In genomic region chr16:92591783-92592182, GRCm38 (mm10) we compare ENCODE assay signal across 22 mouse cellular contexts.
DNase-seq lines count a peak whose midpoint lies in the region; ATAC-seq and TF ChIP-seq lines count a peak whose summit lies in the region.
"Had no signal": no experiment of that assay in that cellular context is flagged by ENCODE, and none has a peak within 500 bp of the region (broad histone marks: within the 10 kb centered on the region; RNA-seq: fewer than 3 reads in every experiment).

No protein-coding gene starts in this region.

- no peak for TF ChIP-seq POLR2A in myocyte (IDR thresholded peaks at IDR 0.05; ENCODE audit: insufficient read length, low read depth)

- DNase-seq in lung, embryonic 14.5 days: no peak
- no peak for DNase-seq in lung, postnatal 25 days (ENCODE audit: low spot score)
- no peak for DNase-seq in heart, adult 11 months
- DNase-seq in midbrain, postnatal 0 days (ENCODE audit: low spot score): no peak
- DNase-seq: adrenal gland, adult 8-10 months; adrenal gland, postnatal 14 days; adrenal gland, postnatal 36 days; B cell, adult 2 months; cerebellum, adult 11-12 months; cerebellum, adult 2 months; cerebellum, adult 9-10 months; cerebellum, postnatal 10 days; cerebellum, postnatal 25 days; forebrain, postnatal 0 days had no signal

- no peaks in the 10 kb centered on the region for H3K79me2 ChIP-seq in C2C12 (ENCODE audit: control insufficient read depth, insufficient read depth)
- no peaks in the 10 kb centered on the region for H3K79me2 ChIP-seq in myocyte (ENCODE audit: control insufficient read depth, insufficient read depth)

- no peaks in the 10 kb centered on the region for H3K79me3 ChIP-seq in C2C12 (ENCODE audit: low read depth)

- H3K9ac ChIP-seq in lung, embryonic 14.5 days: no peak overlapping the region
- no peak overlapping the region for H3K9ac ChIP-seq in midbrain, postnatal 0 days (replicated peaks; ENCODE audit: low read length, poor library complexity, severe bottlenecking)
- no peak overlapping the region for H3K9ac ChIP-seq in heart, embryonic 11.5 days (ENCODE audit: low read depth, low read length)
- H3K9ac ChIP-seq: embryonic facial prominence, embryonic 12.5 days; forebrain, embryonic 13.5 days; forebrain, embryonic 15.5 days; forebrain, postnatal 0 days had no signal

- no peaks in the 10 kb centered on the region for H3K27me3 ChIP-seq in lung, embryonic 14.5 days (ENCODE audit: insufficient read depth, low read length)
- H3K27me3 ChIP-seq in C2C12 (ENCODE audit: control insufficient read depth, insufficient read depth, insufficient read length) (no peaks in the 10 kb centered on the region), myocyte (ENCODE audit: control insufficient read depth, insufficient read depth, insufficient read length) (no peaks in the 10 kb centered on the region)
- no peaks in the 10 kb centered on the region for H3K27me3 ChIP-seq in midbrain, postnatal 0 days (ENCODE audit: insufficient read depth, low read length)
- no peaks in the 10 kb centered on the region; the same call in 1 of the 2 replicates for H3K27me3 ChIP-seq in heart, embryonic 11.5 days (ENCODE audit: control insufficient read depth, insufficient read depth, low read length)
- H3K27me3 ChIP-seq: forebrain, embryonic 15.5 days had no signal

- no peaks in the 10 kb centered on the region for H3K9me3 ChIP-seq in lung, embryonic 14.5 days (ENCODE audit: low read depth, low read length)
- H3K9me3 ChIP-seq in midbrain, postnatal 0 days (ENCODE audit: low read length): no peaks in the 10 kb centered on the region
- H3K9me3 ChIP-seq in heart, embryonic 11.5 days (replicated peaks; ENCODE audit: control insufficient read depth, low read length): no peaks in the 10 kb centered on the region
- H3K9me3 ChIP-seq: embryonic facial prominence, embryonic 10.5 days; embryonic facial prominence, embryonic 12.5 days; forebrain, embryonic 13.5 days; forebrain, embryonic 15.5 days had no signal

- no peak overlapping the region for H3K4me3 ChIP-seq in lung, embryonic 14.5 days (ENCODE audit: low read depth, low read length)
- H3K4me3 ChIP-seq in C2C12 (ENCODE audit: insufficient read depth, poor library complexity, severe bottlenecking) (no peak overlapping the region), myocyte (no peak overlapping the region)
- no peak overlapping the region for H3K4me3 ChIP-seq in midbrain, postnatal 0 days (ENCODE audit: low read depth, low read length)
- no peak overlapping the region for H3K4me3 ChIP-seq in heart, embryonic 11.5 days (ENCODE audit: low read depth, low read length)
- H3K4me3 ChIP-seq: embryonic facial prominence, embryonic 10.5 days; embryonic facial prominence, embryonic 12.5 days; forebrain, embryonic 13.5 days; forebrain, embryonic 15.5 days had no signal

- ATAC-seq in lung, embryonic 14.5 days (ENCODE audit: insufficient read depth): no peak
- peak; percentile 58 for ATAC-seq in granulocyte monocyte progenitor cell, adult 5-6 weeks (replicated peaks; ENCODE audit: poor library complexity, severe bottlenecking)
- ATAC-seq in midbrain, postnatal 0 days (ENCODE audit: low FRiP score): no peak
- ATAC-seq in heart, embryonic 11.5 days (replicated peaks; ENCODE audit: insufficient number of reproducible peaks, low FRiP score, low TSS enrichment): no peak
- ATAC-seq: forebrain, embryonic 13.5 days; forebrain, embryonic 15.5 days; forebrain, postnatal 0 days had no signal

- 0 out of 2 replicates have a peak overlapping the region, but pooled peaks have one; percentile 28 for H3K27ac ChIP-seq in lung, embryonic 14.5 days (ENCODE audit: low read depth)
- no peak overlapping the region for H3K27ac ChIP-seq in midbrain, postnatal 0 days (ENCODE audit: low read depth, low read length)
- no peak overlapping the region for H3K27ac ChIP-seq in heart, embryonic 11.5 days (ENCODE audit: low read depth, low read length)
- H3K27ac ChIP-seq: embryonic facial prominence, embryonic 10.5 days; embryonic facial prominence, embryonic 12.5 days; forebrain, embryonic 13.5 days; forebrain, embryonic 15.5 days had no signal

- no peak overlapping the region for H3K4me2 ChIP-seq in lung, embryonic 14.5 days
- no peak overlapping the region for H3K4me2 ChIP-seq in myocyte (ENCODE audit: low read depth)
- H3K4me2 ChIP-seq in midbrain, postnatal 0 days (ENCODE audit: low read depth, low read length, poor library complexity, severe bottlenecking): no peak overlapping the region
- no peak overlapping the region for H3K4me2 ChIP-seq in heart, embryonic 11.5 days
- H3K4me2 ChIP-seq: embryonic facial prominence, embryonic 12.5 days; forebrain, embryonic 13.5 days; forebrain, embryonic 15.5 days had no signal

- H3K36me3 ChIP-seq in lung, embryonic 14.5 days (ENCODE audit: insufficient read depth): no peaks in the 10 kb centered on the region
- H3K36me3 ChIP-seq in C2C12 (ENCODE audit: control insufficient read depth, insufficient read depth): no peaks in the 10 kb centered on the region
- no peaks in the 10 kb centered on the region for H3K36me3 ChIP-seq in myocyte (ENCODE audit: control insufficient read depth, insufficient read depth)
- no peaks in the 10 kb centered on the region for H3K36me3 ChIP-seq in midbrain, postnatal 0 days (ENCODE audit: insufficient read depth, low read length)
- H3K36me3 ChIP-seq in heart, embryonic 11.5 days (ENCODE audit: control insufficient read depth, insufficient read depth, low read length): no peaks in the 10 kb centered on the region
- H3K36me3 ChIP-seq: embryonic facial prominence, embryonic 10.5 days; embryonic facial prominence, embryonic 12.5 days; forebrain, embryonic 15.5 days had no signal

- WGBS in lung, embryonic 14.5 days: 80% methylated on average over 6 of the region's 6 CpGs
- WGBS in midbrain, postnatal 0 days: 97% methylated on average over 6 of the region's 6 CpGs
- WGBS in heart, embryonic 11.5 days (ENCODE audit: insufficient replicate concordance): 91% methylated on average over 6 of the region's 6 CpGs

- H3K4me1 ChIP-seq in lung, embryonic 14.5 days (ENCODE audit: insufficient read depth): no peaks in the 10 kb centered on the region
- H3K4me1 ChIP-seq in midbrain, postnatal 0 days (ENCODE audit: insufficient read depth, low read length): no peaks in the 10 kb centered on the region
- no peaks in the 10 kb centered on the region for H3K4me1 ChIP-seq in heart, embryonic 11.5 days (ENCODE audit: control insufficient read depth, insufficient read depth, low read length)
- H3K4me1 ChIP-seq: forebrain, embryonic 13.5 days had no signal

- no peak overlapping the region for H3ac ChIP-seq in C2C12 (ENCODE audit: control insufficient read depth, insufficient read length, low read depth)
- H3ac ChIP-seq in myocyte (ENCODE audit: control insufficient read depth, insufficient read length): no peak overlapping the region

- no peak for TF ChIP-seq CTCF in lung, embryonic 14.5 days (IDR thresholded peaks at IDR 0.05; ENCODE audit: low read depth)
- TF ChIP-seq CTCF in C2C12 (IDR thresholded peaks at IDR 0.05; ENCODE audit: control insufficient read depth, insufficient read depth, insufficient read length): no peak
- TF ChIP-seq CTCF in midbrain, postnatal 0 days (IDR thresholded peaks at IDR 0.05): no peak

TF ChIP-seq in C2C12, 6 proteins besides CTCF, POLR2A, EP300 and RAD21:
- TF ChIP-seq FOSL1 (IDR thresholded peaks at IDR 0.05; ENCODE audit: insufficient read depth, low read length, poor library complexity, severe bottlenecking) (no peak), MAX (IDR thresholded peaks at IDR 0.05) (no peak), MYOD1 (IDR thresholded peaks at IDR 0.05; ENCODE audit: control insufficient read depth, insufficient read length, low read depth) (no peak), USF1 (IDR thresholded peaks at IDR 0.05; ENCODE audit: low read depth) (peak; percentile 46), CEBPB (IDR thresholded peaks at IDR 0.05; ENCODE audit: low read depth) (no peak)

TF ChIP-seq in myocyte, 11 proteins besides CTCF, POLR2A, EP300 and RAD21:
- TF ChIP-seq SRF (IDR thresholded peaks at IDR 0.05; ENCODE audit: control insufficient read depth, insufficient read length, low read depth) (no peak), CEBPB (IDR thresholded peaks at IDR 0.05; ENCODE audit: insufficient read depth, poor library complexity, severe bottlenecking) (0 out of 2 replicates have a peak, but pooled peaks have one; percentile 15)
TF ChIP-seq in myocyte: peak in this region for 1.
